Comparison of ENCODE assay signal across 9 mouse cellular contexts in the genomic region with DNA sequence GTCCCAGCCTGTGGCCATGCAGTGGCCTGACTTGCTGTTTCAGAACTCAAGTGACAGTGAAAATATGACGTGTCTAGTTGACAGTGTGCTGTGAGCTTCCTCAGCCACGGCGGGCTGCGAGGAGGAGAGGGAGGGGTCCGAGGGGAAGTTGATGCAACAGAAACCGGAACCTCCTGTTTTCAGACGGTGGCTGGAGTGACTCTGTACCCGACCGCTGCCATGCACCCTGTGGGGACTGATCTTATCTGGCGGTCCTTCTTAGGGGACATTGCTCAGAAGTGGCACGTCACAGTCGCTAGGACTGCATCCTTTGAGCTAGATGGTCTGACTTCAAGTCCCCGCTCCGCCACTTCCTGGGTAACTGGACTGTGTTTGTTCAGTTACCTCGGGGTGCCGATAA. TPM values are rescaled to one million over a fixed set of nuclear protein-coding genes. Genes with fewer than 3 reads are reported as not detected.
A peak's percentile ranks its signal among the peaks of the same experiment; 100 is the strongest.
DNase-seq lines count a peak whose midpoint lies in the region; ATAC-seq and TF ChIP-seq lines count a peak whose summit lies in the region.
"Had no signal": no experiment of that assay in that cellular context is flagged by ENCODE, and none has a peak within 500 bp of the region (broad histone marks: within the 10 kb centered on the region; RNA-seq: fewer than 3 reads in every experiment).

No protein-coding gene starts in this region.

- no peak overlapping the region; the same call in 1 of the 2 replicates for H3K9ac ChIP-seq in liver, adult 2 months (ENCODE audit: low read depth, low read length)
- H3K9ac ChIP-seq in forebrain, embryonic 11.5 days (ENCODE audit: low read length): no peak overlapping the region
- no peak overlapping the region for H3K9ac ChIP-seq in intestine, embryonic 15.5 days
- H3K9ac ChIP-seq: heart, embryonic 15.5 days had no signal

- no peaks in the 10 kb centered on the region for H3K4me1 ChIP-seq in liver, adult 2 months (ENCODE audit: control insufficient read depth, insufficient read depth, low read length)
- H3K4me1 ChIP-seq in forebrain, embryonic 11.5 days (replicated peaks; ENCODE audit: control insufficient read depth, insufficient read depth, low read length): no peaks in the 10 kb centered on the region
- no peaks in the 10 kb centered on the region for H3K4me1 ChIP-seq in intestine, embryonic 15.5 days (replicated peaks)

- TF ChIP-seq POLR2A in liver, adult 2 months (IDR thresholded peaks at IDR 0.05; ENCODE audit: extremely low read depth, insufficient read depth, low read length): no peak

- WGBS in liver, adult 2 months: 72% methylated on average over 16 of the region's 16 CpGs
- 89% methylated on average over 16 of the region's 16 CpGs for WGBS in forebrain, embryonic 11.5 days
- WGBS in intestine, embryonic 15.5 days: 79% methylated on average over 16 of the region's 16 CpGs

- H3K36me3 ChIP-seq in liver, adult 2 months (ENCODE audit: control insufficient read depth, insufficient read depth, low read length): no peaks in the 10 kb centered on the region
- H3K36me3 ChIP-seq in forebrain, embryonic 11.5 days (ENCODE audit: control insufficient read depth, insufficient read depth, low read length): no peaks in the 10 kb centered on the region
- H3K36me3 ChIP-seq in intestine, embryonic 15.5 days: no peaks in the 10 kb centered on the region
- H3K36me3 ChIP-seq: heart, embryonic 15.5 days had no signal

- TF ChIP-seq CTCF in left cerebral cortex, adult 2 months (IDR thresholded peaks at IDR 0.05): no peak
- no peak for TF ChIP-seq CTCF in liver, adult 2 months (IDR thresholded peaks at IDR 0.05; ENCODE audit: low read depth, low read length)

- H3K9me3 ChIP-seq in forebrain, embryonic 11.5 days (ENCODE audit: control insufficient read depth, low read length): no peaks in the 10 kb centered on the region
- H3K9me3 ChIP-seq in intestine, embryonic 15.5 days: no peaks in the 10 kb centered on the region
- H3K9me3 ChIP-seq: heart, embryonic 15.5 days had no signal

- intact Hi-C loops in left cerebral cortex, adult 2 months (cut with DNase I): no loop called here

- H3K4me2 ChIP-seq in forebrain, embryonic 11.5 days (ENCODE audit: low read depth, low read length, severe bottlenecking): no peak overlapping the region
- no peak overlapping the region for H3K4me2 ChIP-seq in intestine, embryonic 15.5 days (replicated peaks)
- H3K4me2 ChIP-seq: heart, embryonic 15.5 days had no signal

- H3K79me2 ChIP-seq in liver, adult 2 months (ENCODE audit: control insufficient read depth, insufficient read depth, low read length): no peaks in the 10 kb centered on the region

- H3K27ac ChIP-seq in left cerebral cortex, adult 2 months: 0 out of 2 replicates have a peak overlapping the region, but pooled peaks have one; percentile 6
- H3K27ac ChIP-seq in liver, adult 2 months (replicated peaks; ENCODE audit: insufficient read depth, low read depth, low read length): peak overlapping the region; percentile 3; the same call in 1 of the 2 replicates
- no peak overlapping the region for H3K27ac ChIP-seq in forebrain, embryonic 11.5 days (ENCODE audit: low read depth, low read length)
- H3K27ac ChIP-seq in intestine, embryonic 15.5 days: no peak overlapping the region
- H3K27ac ChIP-seq: heart, embryonic 15.5 days had no signal

- DNase-seq in left cerebral cortex, adult 2 months (ENCODE audit: extremely low spot score in 1 of 2, low spot score in 2 of 2): no peak
- no peak for DNase-seq in left cerebral cortex, adult 18-20 months (ENCODE audit: low spot score in 2 of 2)
- peak; percentile 38 for DNase-seq in liver, adult 2 months (ENCODE audit: extremely low read depth, low read depth, low spot score)
- DNase-seq in thymus, postnatal 14 days: peak; percentile 72
- no peak for DNase-seq in kidney, postnatal 14 days
- DNase-seq in forebrain, embryonic 11.5 days (ENCODE audit: low spot score): no peak

- no peak overlapping the region for H3K4me3 ChIP-seq in left cerebral cortex, adult 2 months
- no peak overlapping the region for H3K4me3 ChIP-seq in liver, adult 2 months (ENCODE audit: insufficient read depth, low read depth, low read length)
- no peak overlapping the region for H3K4me3 ChIP-seq in forebrain, embryonic 11.5 days (ENCODE audit: low read depth, low read length)
- no peak overlapping the region for H3K4me3 ChIP-seq in intestine, embryonic 15.5 days (replicated peaks)
- H3K4me3 ChIP-seq: heart, embryonic 15.5 days had no signal

- peak; percentile 89 for ATAC-seq in megakaryocyte progenitor cell, adult 5-6 weeks (replicated peaks; ENCODE audit: poor library complexity)
- no peak for ATAC-seq in forebrain, embryonic 11.5 days (replicated peaks; ENCODE audit: low FRiP score)
- no peak for ATAC-seq in intestine, embryonic 15.5 days

- no peaks in the 10 kb centered on the region for H3K27me3 ChIP-seq in liver, adult 2 months (ENCODE audit: control insufficient read depth, insufficient read depth, low read length)
- H3K27me3 ChIP-seq in forebrain, embryonic 11.5 days (ENCODE audit: control insufficient read depth, insufficient read depth, low read length): no peaks in the 10 kb centered on the region
- no peaks in the 10 kb centered on the region for H3K27me3 ChIP-seq in intestine, embryonic 15.5 days (replicated peaks)
- H3K27me3 ChIP-seq: heart, embryonic 15.5 days had no signal

RNA-seq across cellular contexts. Expression of gene Rap1b, which starts 15.1 kb away (rescaled TPM):
- total RNA-seq in left cerebral cortex, adult 2 months (2021): 10 to 100 TPM; 59.7 to 61.2 TPM
- total RNA-seq in left cerebral cortex, adult 18-20 months (2021): 10 to 100 TPM; 56.7 to 65.4 TPM
- 44.6 and 47.7 TPM in 2 replicates for total RNA-seq in liver, adult 2 months (2014; rRNA removed)
- 12.5 and 14.5 TPM in 2 replicates for polyA plus RNA-seq in liver, adult 2 months (2012; rRNA removed)
- 215 and 244 TPM in 2 replicates for total RNA-seq in megakaryocyte progenitor cell, adult 5-6 weeks (2015)
- total RNA-seq in megakaryocyte progenitor cell, adult 5-6 weeks (2017): 84.2 and 95.6 TPM in 2 replicates
- 150 and 156 TPM in 2 replicates for polyA plus RNA-seq in forebrain, embryonic 11.5 days (2014; fragmentation: Nextera tagmentation; extraction: Ambion mirVana)
- polyA plus RNA-seq in intestine, embryonic 15.5 days (2015; fragmentation: Nextera tagmentation; extraction: Ambion mirVana): 169 and 180 TPM in 2 replicates

Comparison
In these comparisons a context has a peak if more than half of its experiments do, and no peak if none do; other contexts are left out.
1. DNase-seq: peak in liver, adult 2 months (single experiment) and thymus, postnatal 14 days (single experiment); none in left cerebral cortex, adult 2 months (0 of 2), left cerebral cortex, adult 18-20 months (0 of 2), kidney, postnatal 14 days (single experiment) and forebrain, embryonic 11.5 days (single experiment).
2. H3K27ac ChIP-seq: peak in left cerebral cortex, adult 2 months (single experiment) and liver, adult 2 months (single experiment); none in forebrain, embryonic 11.5 days (single experiment) and intestine, embryonic 15.5 days (single experiment).